Mouse (Mus musculus) frontal cortex, postnatal 36 days (tissue): ENCODE measurements around the gene Galnt10.

Experiments used
- DNase-seq, 2 experiments: peaks; one replicate each; pipeline ENCODE4 v3.0.0; 2022; ENCODE audit warnings: low spot score in 2 of 2

The Galnt10 gene

DNA sequence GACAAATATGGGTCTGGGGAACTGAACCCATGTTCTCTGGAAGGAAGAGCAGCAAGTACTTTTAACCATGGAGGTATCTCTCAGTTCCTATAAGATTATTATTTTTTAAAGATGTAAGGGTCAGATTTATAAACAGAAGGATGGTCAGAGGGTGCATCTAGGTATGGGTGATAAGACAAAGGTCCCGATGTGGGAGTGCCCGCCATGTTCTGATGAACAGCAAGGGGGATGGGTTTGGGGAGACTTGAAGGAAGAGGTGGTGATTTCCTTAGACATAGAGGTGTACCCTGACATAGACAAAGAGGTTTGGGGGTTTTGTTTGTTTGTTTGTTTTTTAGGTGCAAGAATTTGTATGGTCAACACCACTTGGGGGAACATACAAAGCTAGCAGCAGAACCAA is 1.6 kb upstream of the Galnt10 start:
- no peak for DNase-seq

GRCm38 (mm10) chr11:57644245-57645017 is 811 bp upstream of the Galnt10 start:
- no peak for DNase-seq

- no peak for DNase-seq
Measured at GRCm38 (mm10) chr11:57645847-57646246, 605 bp downstream of the Galnt10 start.

DNA sequence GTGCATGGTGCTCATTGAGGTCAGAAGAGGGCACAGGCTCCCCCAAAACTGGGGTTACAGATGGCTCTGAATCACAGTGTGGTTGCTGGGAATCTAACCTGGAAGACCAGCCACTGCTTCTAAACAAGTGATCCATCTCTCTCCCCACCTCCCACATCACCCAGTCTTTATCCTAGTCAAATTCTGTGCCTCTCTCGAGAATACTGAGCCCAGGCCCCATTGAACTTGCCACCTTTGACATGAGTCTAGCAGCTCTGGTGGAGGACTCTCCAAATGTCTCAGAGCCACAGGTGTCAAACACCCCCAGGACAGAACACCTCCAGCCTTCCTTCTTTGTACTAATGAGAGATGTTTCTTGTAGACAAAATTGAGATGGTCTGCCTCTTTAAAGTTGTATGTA is 1.2 kb downstream of the Galnt10 start:
- no peak for DNase-seq

GRCm38 (mm10) chr11:57646940-57647339 is 1.7 kb downstream of the Galnt10 start:
- no peak for DNase-seq

GRCm38 (mm10) chr11:57647446-57647845 is 2.2 kb downstream of the Galnt10 start:
- no peak for DNase-seq

- no peak for DNase-seq
Measured at GRCm38 (mm10) chr11:57648196-57648800, 3.1 kb downstream of the Galnt10 start.

DNA sequence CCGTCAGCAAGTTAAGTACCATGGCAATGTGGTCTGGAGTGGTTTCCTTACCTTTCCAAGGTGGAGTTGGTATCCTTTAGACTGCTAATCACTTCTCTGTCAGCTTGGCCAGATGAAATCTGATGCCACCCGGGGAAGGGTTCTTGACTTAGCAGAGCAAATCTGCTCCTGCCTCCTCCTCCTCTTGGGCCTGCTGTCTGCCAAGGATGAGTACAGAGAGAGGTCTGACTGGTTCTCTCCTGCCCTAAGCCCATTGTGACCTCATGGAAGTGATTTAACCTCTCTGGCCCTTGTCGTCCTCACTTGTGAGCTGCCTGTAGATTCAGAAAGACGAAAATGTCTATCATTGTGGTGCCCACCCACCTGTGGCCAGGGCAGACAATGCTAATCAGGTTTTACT is 4.0 kb downstream of the Galnt10 start:
- no peak for DNase-seq

- no peak for DNase-seq
Measured at GRCm38 (mm10) chr11:57649671-57650070, 4.4 kb downstream of the Galnt10 start.

- no peak for DNase-seq
Measured at GRCm38 (mm10) chr11:57650867-57651266, 5.6 kb downstream of the Galnt10 start.

GRCm38 (mm10) chr11:57651281-57651810 is 6.1 kb downstream of the Galnt10 start:
- DNase-seq = peak; percentile 62 to 73

GRCm38 (mm10) chr11:57652206-57652922 is 7.1 kb downstream of the Galnt10 start:
- no peak for DNase-seq

DNA sequence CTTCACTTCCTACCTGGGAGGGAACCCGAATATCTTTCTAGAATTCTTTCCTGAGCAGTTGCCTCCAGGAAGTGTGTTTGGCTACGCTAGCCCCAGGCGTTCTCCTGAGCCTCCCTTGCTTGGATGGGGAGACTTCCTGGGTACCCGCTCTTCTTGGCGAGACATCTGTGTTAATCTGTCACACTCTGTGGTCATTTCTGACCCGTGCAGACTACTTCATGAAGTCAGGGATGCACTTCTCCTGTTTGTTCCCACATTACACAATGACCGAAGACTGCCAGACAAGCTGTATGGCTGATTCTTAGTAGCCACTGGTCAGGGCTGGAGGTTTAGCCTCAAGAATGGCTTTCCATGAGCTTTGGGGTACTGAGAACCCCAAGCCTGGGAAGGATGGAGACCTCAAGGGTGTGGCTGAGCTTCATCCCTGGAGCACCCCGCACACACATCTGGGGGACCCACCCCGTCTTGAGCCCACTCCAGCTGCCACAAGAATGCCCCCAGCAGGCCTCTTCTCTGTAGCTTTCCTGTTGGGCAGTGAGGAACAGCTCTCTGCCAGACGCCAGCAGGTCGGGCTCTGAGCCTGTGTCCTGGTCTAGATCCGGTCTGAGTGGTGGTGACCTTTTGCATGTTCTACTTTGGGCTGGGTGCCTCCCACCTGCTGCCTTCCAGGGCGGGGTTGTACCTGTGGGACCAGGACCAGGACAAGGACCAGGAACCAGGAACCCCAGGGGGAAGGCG is 7.8 kb downstream of the Galnt10 start:
- no peak for DNase-seq

DNA sequence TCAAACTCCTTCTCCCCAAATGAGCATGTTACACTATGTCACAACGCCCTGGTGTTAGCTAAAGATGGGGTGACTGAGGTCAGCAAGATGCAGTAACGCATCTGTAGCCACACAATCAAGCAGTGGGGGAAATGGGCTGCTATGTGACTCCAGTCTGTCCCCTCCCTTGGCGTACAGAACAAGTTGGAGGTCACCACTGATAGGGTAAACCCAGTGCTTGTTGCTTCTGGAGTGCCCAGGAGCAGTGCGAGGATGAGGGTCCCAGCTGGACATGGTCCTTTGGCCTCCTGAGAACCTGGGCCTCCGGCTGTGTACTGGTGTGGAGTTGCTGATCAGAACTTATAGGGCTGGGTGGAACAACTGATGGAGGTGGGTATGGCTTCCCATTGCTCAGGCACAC is 8.6 kb downstream of the Galnt10 start:
- DNase-seq = no peak

GRCm38 (mm10) chr11:57654386-57654785 is 9.1 kb downstream of the Galnt10 start:
- DNase-seq = no peak

GRCm38 (mm10) chr11:57654977-57655397 is 9.7 kb downstream of the Galnt10 start:
- no peak for DNase-seq

DNA sequence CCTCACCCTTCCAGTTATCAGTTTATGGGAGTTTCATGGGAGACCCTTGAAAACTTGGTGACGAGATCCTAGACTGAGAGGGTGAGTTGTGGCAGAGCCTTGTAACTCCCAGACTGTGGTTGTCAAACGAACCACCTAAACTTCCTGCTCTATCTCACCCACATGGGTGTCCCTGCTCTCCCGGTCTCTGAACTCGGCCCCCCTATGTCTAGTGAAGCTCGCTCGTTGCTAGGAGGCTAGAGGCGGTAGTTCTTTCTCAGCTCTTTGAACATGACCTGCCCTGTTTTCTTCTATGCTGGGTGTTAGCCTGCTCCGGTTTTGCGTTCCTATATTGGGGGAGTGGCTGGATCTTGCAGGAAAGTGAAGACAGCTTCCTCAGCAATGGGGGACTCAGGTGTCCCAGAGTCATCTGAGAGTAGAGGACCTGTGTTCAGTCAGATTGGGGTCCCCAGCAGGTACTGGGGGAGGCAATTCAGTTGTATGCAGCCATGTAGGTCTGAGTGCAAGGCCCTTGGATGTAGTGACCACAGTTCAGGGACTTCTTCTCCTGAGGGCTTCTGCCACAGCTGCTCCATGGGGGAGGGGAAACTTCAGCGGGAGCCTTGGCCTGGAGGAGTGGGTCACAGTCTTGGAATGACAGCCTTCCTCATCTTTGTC is 10.6 kb downstream of the Galnt10 start:
- no peak for DNase-seq

- no peak for DNase-seq
Measured at GRCm38 (mm10) chr11:57656602-57657275, 11.5 kb downstream of the Galnt10 start.

- no peak for DNase-seq
Measured at GRCm38 (mm10) chr11:57657370-57658072, 12.3 kb downstream of the Galnt10 start.

DNA sequence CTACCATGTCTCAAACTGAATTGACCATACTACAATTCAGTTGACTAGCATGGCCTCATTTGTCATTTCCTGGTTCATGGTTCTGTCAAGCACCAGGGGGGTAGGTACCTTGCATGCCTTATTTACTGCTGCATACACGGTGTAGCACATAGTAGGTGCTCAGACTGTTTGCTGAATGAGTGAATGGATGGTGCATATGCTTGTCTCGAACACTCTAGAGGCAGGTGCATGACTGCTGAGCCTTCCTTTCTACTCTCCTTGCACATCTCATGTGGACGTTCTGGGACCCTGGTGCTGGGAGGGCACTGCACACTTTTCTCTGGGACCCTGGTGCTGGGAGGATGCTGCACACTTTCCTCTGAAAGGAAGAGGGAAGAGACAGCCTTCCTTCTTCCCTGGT is 13.0 kb downstream of the Galnt10 start:
- no peak for DNase-seq
